Mouse (Mus musculus) MEL (cell line): Measurements from ENCODE around the gene Tatdn2. TPM values are rescaled to one million over a fixed set of nuclear protein-coding genes. Genes with fewer than 3 reads are reported as not detected.

Source experiments
- DNase-seq: peaks from one replicate; pipeline ENCODE4 v3.0.0; 2011; ENCODE audit warnings: low read depth, low spot score
- H3K27ac ChIP-seq: 2 replicates; pipeline ENCODE4 v1.5.1; 2012; ENCODE audit warnings: low read depth, mild to moderate bottlenecking, control low read depth, low read length, moderate library complexity; ENCODE audit not compliant: control insufficient read depth
- H3K27me3 ChIP-seq, 2 experiments: fragments of 150-350 bp in 1 of 2; sonication (generic) in 1 of 2; 2 replicates each; pipeline ENCODE4 v1.6.1; 2012; ENCODE audit warnings: low read length in 2 of 2, mild to moderate bottlenecking in 2 of 2, improper control_type of control experiment in 1 of 2, moderate library complexity in 1 of 2; ENCODE audit not compliant: insufficient read depth in 2 of 2, control insufficient read depth in 1 of 2
- H3K36me3 ChIP-seq, 2 experiments: 2 replicates each; pipeline ENCODE4 v1.6.1; 2012 to 2014; ENCODE audit warnings: low read length in 2 of 2, improper control_type of control experiment in 1 of 2, inconsistent platforms in 1 of 2, mild to moderate bottlenecking in 1 of 2; ENCODE audit not compliant: insufficient read depth in 2 of 2, control insufficient read depth in 1 of 2
- H3K4me1 ChIP-seq, 2 experiments: fragments of 150-350 bp in 1 of 2; sonication (generic) in 1 of 2; 2 replicates each; pipeline ENCODE4 v1.6.1; 2012; ENCODE audit warnings: low read length in 2 of 2, improper control_type of control experiment in 1 of 2, mild to moderate bottlenecking in 1 of 2; ENCODE audit not compliant: insufficient read depth in 2 of 2, control insufficient read depth in 1 of 2
- H3K4me3 ChIP-seq, 2 experiments: fragments of 150-350 bp in 1 of 2; sonication (generic) in 1 of 2; 2 replicates each; pipeline ENCODE4 v1.5.1; 2012; ENCODE audit warnings: low read depth in 2 of 2, low read length in 2 of 2, mild to moderate bottlenecking in 2 of 2, moderate library complexity in 2 of 2, control low read depth in 1 of 2, improper control_type of control experiment in 1 of 2; ENCODE audit not compliant: control insufficient read depth in 1 of 2, insufficient read depth in 1 of 2
- H3K79me2 ChIP-seq: 2 replicates; pipeline ENCODE4 v1.6.1; 2012; ENCODE audit warnings: mild to moderate bottlenecking, low read length, moderate library complexity; ENCODE audit not compliant: control insufficient read depth, poor library complexity, insufficient read depth
- H3K9ac ChIP-seq: 2 replicates; pipeline ENCODE4 v1.6.1; 2012; ENCODE audit warnings: low read depth, mild to moderate bottlenecking, control low read depth, low read length, moderate library complexity; ENCODE audit not compliant: control insufficient read depth, poor library complexity, severe bottlenecking
- H3K9me3 ChIP-seq: fragments of 150-350 bp; sonication (generic); replicated peaks from 2 replicates; pipeline ENCODE4 v1.6.1; 2012; ENCODE audit warnings: mild to moderate bottlenecking, low read length, improper control_type of control experiment, moderate library complexity; ENCODE audit not compliant: insufficient read depth
- CHD1 ChIP-seq: IDR thresholded peaks from 2 replicates; pipeline ENCODE4 v1.6.1; 2012; ENCODE audit warnings: low read depth, mild to moderate bottlenecking, inconsistent platforms, low read length, improper control_type of control experiment
- CTCF ChIP-seq, 3 experiments: IDR thresholded peaks in 2 of 3; conservative IDR thresholded peaks in 1 of 3; 2 replicates each; pipeline ENCODE4 v1.5.1; 2011 to 2012; ENCODE audit warnings: low read length in 3 of 3, low read depth in 2 of 3, mild to moderate bottlenecking in 2 of 3, improper control_type of control experiment in 1 of 3, inconsistent platforms in 1 of 3, mixed read lengths in 1 of 3, moderate library complexity in 1 of 3; ENCODE audit not compliant: control insufficient read depth in 1 of 3, insufficient read depth in 1 of 3, poor library complexity in 1 of 3, severe bottlenecking in 1 of 3
- EP300 ChIP-seq, 2 experiments: IDR thresholded peaks; 2 replicates each; pipeline ENCODE4 v1.6.1; 2011; ENCODE audit warnings: improper control_type of control experiment in 2 of 2, low read length in 2 of 2, low read depth in 1 of 2, mild to moderate bottlenecking in 1 of 2
- ETS1 ChIP-seq: IDR thresholded peaks from 2 replicates; pipeline ENCODE4 v1.6.1; 2012; ENCODE audit warnings: low read depth, mild to moderate bottlenecking, inconsistent platforms, low read length, improper control_type of control experiment, moderate library complexity
- HCFC1 ChIP-seq: IDR thresholded peaks from 2 replicates; pipeline ENCODE4 v1.6.1; 2012; ENCODE audit warnings: low read depth, mild to moderate bottlenecking, inconsistent platforms, low read length, improper control_type of control experiment, moderate library complexity
- JUND ChIP-seq: IDR thresholded peaks from 2 replicates; pipeline ENCODE4 v1.6.1; 2011; ENCODE audit warnings: low read depth, mild to moderate bottlenecking, improper control_type of control experiment, low read length
- MAFK ChIP-seq: IDR thresholded peaks from 2 replicates; pipeline ENCODE4 v1.6.1; 2011; ENCODE audit warnings: low read depth, mild to moderate bottlenecking, low read length, improper control_type of control experiment, borderline replicate concordance
- MAX ChIP-seq: IDR thresholded peaks from 2 replicates; pipeline ENCODE4 v1.6.1; 2011; ENCODE audit warnings: low read length, improper control_type of control experiment
- MAZ ChIP-seq: IDR thresholded peaks from 2 replicates; pipeline ENCODE4 v1.6.1; 2012; ENCODE audit warnings: low read depth, mild to moderate bottlenecking, inconsistent platforms, low read length, improper control_type of control experiment
- MXI1 ChIP-seq: IDR thresholded peaks from 2 replicates; pipeline ENCODE4 v1.6.1; 2011; ENCODE audit warnings: mild to moderate bottlenecking, low read depth, low read length, improper control_type of control experiment
- MYC ChIP-seq: IDR thresholded peaks from 2 replicates; pipeline ENCODE4 v1.6.1; 2011; ENCODE audit warnings: low read depth, mild to moderate bottlenecking, low read length, improper control_type of control experiment, moderate library complexity
- NELFE ChIP-seq: IDR thresholded peaks from 2 replicates; pipeline ENCODE4 v1.6.1; 2011; ENCODE audit warnings: low read depth, low read length, improper control_type of control experiment
- NRF1 ChIP-seq: IDR thresholded peaks from 2 replicates; pipeline ENCODE4 v1.6.1; 2014; ENCODE audit warnings: low read depth, mild to moderate bottlenecking, inconsistent platforms, low read length, improper control_type of control experiment, moderate library complexity; ENCODE audit not compliant: poor library complexity, insufficient read depth, severe bottlenecking
- POLR2A ChIP-seq, 2 experiments: IDR thresholded peaks; 2 replicates each; pipeline ENCODE4 v1.6.1; 2011 to 2012; ENCODE audit warnings: low read length in 2 of 2, mild to moderate bottlenecking in 2 of 2, control low read depth in 1 of 2, improper control_type of control experiment in 1 of 2, low read depth in 1 of 2, moderate library complexity in 1 of 2; ENCODE audit not compliant: control insufficient read depth in 1 of 2, insufficient read depth in 1 of 2, poor library complexity in 1 of 2
- POLR2AphosphoS5 ChIP-seq: IDR thresholded peaks from 2 replicates; pipeline ENCODE4 v1.6.1; 2012; ENCODE audit warnings: low read depth, borderline replicate concordance, mild to moderate bottlenecking, inconsistent platforms, low read length, moderate library complexity, mixed read lengths
- SIN3A ChIP-seq: IDR thresholded peaks from 2 replicates; pipeline ENCODE4 v1.6.1; 2012; ENCODE audit warnings: low read length, improper control_type of control experiment, inconsistent platforms
- TBP ChIP-seq: IDR thresholded peaks from 2 replicates; pipeline ENCODE4 v1.8.0; 2011; ENCODE audit warnings: low read depth, low read length, improper control_type of control experiment
- TCF12 ChIP-seq: IDR thresholded peaks from 2 replicates; pipeline ENCODE4 v1.6.1; 2014; ENCODE audit warnings: low read depth, mild to moderate bottlenecking, inconsistent platforms, low read length, improper control_type of control experiment, moderate library complexity
- USF1 ChIP-seq: IDR thresholded peaks from 2 replicates; pipeline ENCODE4 v1.6.1; 2014; ENCODE audit warnings: low read depth, mild to moderate bottlenecking, inconsistent platforms, low read length, improper control_type of control experiment, moderate library complexity
- ZC3H11A ChIP-seq: IDR thresholded peaks from 2 replicates; pipeline ENCODE4 v1.6.1; 2012; ENCODE audit warnings: low read depth, mild to moderate bottlenecking, inconsistent platforms, low read length, improper control_type of control experiment
- ZNF384 ChIP-seq: IDR thresholded peaks from 2 replicates; pipeline ENCODE4 v1.6.1; 2012; ENCODE audit warnings: low read depth, mild to moderate bottlenecking, inconsistent platforms, low read length, improper control_type of control experiment
- polyA plus RNA-seq, 2 experiments: library from polyadenylated mRNA; stranded (reverse) in 1 of 2; unstranded in 1 of 2; fragments of >175 nt in 1 of 2; fragments of >200 nt in 1 of 2; gene quantifications; 2 replicates each; pipeline versions ENCODE4 v1.2.1 to v1.2.4; 2012; ENCODE audit warnings: low replicate concordance in 2 of 2, low read depth in 1 of 2; ENCODE audit not compliant: insufficient read length in 2 of 2, insufficient read depth in 1 of 2, missing spikeins in 1 of 2
- total RNA-seq: library from RNA; depleted of rRNA; stranded (reverse); fragments of 300-350 nt; gene quantifications from 2 replicates; pipeline ENCODE4 v1.2.3, GENCODE M21; 2012

Tatdn2 gene
- total and polyA plus RNA-seq, 3 experiments = 102 to 136 (median 121) TPM

DNA sequence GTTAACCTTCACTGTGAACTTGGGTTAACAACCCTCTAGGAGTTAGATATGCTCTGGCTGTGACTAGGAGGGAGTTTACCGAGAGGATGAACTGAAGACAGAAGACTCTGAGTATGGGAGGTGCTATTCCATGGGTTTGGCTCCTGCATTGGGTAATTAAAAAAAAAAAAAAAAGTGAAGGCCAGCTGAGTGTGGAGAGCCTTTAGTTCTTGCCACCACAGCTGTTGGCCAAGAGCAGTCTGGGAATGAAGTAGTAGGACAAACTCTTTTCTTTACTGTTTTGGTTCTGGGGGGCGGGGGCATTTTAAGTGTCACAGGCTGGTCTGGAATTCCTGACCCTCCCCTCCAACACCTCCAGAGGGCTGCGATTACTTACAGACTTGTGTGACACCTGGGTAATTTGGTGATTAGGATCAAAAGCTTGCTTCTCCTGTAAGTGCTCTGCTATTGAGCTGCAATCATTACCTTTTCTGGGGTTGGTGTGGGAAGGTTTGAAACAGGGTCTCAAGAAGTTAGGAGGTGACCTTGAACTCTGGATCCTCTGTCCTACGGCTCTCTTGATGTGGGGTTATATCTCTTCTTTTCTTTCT lies 989 bp upstream of the Tatdn2 start:
- peak; percentile 63 for DNase-seq
- Histone ChIP-seq H3K4me3 (peak overlapping the region; percentile 51 to 52), H3K79me2 (peaks cover 48% of the 10 kb centered on the region), H3K9me3 (no peaks in the 10 kb centered on the region), H3K9ac (peak overlapping the region; percentile 80), H3K36me3 (peaks cover 16 to 65% of the 10 kb centered on the region in 2 experiments), H3K27me3 (no peaks in the 10 kb centered on the region), H3K4me1 (peaks cover 28 to 56% of the 10 kb centered on the region in 2 experiments), H3K27ac (peak overlapping the region; percentile 99)
- TF ChIP-seq HCFC1 = no peak
- TF ChIP-seq TBP = no peak
- TF ChIP-seq EP300 (IDR thresholded peaks at IDR 0.05; ENCODE audit: low read depth in 1 of 2, low read length in 2 of 2) = no peak
- peak; percentile 25 for TF ChIP-seq CHD1
- TF ChIP-seq ETS1 = 0 out of 2 replicates have a peak, but pooled peaks have one; percentile 40
- no peak for TF ChIP-seq POLR2A (IDR thresholded peaks at IDR 0.05; ENCODE audit: control insufficient read depth in 1 of 2, insufficient read depth in 1 of 2, low read depth in 1 of 2, low read length in 2 of 2, poor library complexity in 1 of 2)
- peak; percentile 90 for TF ChIP-seq ZNF384
- no peak for TF ChIP-seq ZC3H11A
- TF ChIP-seq JUND = no peak

DNA sequence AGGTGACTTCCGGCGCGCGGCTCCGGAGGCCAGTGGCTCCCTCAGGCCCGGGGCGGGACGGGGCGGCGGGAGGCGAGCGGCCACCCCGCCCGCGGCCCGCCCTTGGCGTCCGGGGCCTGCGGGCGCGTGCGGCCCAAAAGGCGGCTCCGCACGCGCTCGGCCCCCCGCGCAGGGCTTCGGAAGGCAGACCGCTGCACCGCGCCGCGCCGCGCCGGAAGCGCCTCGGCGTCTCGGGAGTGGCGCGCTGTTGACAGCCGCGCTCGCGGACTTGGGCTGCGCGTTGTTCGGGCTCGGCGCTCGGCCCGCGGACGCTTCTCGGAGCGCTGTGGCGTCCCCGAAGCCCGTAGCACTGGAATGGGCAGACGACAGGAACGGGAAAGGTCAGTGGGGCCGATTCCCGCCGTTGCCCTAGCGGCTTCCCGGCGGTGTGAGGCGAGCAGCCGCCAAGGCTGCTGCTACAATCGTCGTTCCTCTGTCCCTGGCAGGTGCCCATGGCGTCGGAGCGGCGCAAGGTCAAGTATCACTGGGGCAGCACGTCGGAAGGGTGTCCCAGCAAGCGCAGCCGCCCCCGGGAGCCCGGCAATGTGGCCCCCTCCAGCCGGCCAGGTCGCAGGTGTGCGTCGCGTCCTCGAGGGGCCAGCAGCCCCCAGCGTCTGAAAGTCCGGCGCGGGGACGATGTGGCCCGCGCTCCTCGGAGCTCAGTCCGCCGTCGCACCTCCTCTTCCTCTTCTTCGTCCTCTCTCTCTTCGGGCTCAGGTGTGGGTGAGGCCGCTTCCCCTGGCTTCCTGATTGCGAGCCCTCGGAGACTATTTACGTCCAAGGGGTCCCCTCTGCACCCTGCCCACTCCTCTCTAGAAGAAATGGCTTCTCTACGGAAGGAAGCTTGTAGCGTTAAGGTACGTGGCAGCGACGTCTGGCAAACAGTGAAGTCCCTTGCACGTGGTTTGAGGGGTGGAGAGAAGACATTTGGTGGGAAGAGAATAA lies 664 bp downstream of the Tatdn2 start:
- no peaks in the 10 kb centered on the region for H3K9me3 ChIP-seq
- peak overlapping the region; percentile 96 for H3K9ac ChIP-seq
- peak; percentile 66 for DNase-seq
- peaks cover 28 to 60% of the 10 kb centered on the region in 2 experiments for H3K36me3 ChIP-seq
- H3K27me3 ChIP-seq = no peaks in the 10 kb centered on the region
- peaks cover 25 to 42% of the 10 kb centered on the region in 2 experiments for H3K4me1 ChIP-seq
- H3K79me2 ChIP-seq = peaks cover 59% of the 10 kb centered on the region
- TF ChIP-seq TBP (0 out of 2 replicates have a peak, but pooled peaks have one; percentile 9), MAFK (no peak), CHD1 (no peak; the same call in 1 of the 2 replicates), USF1 (no peak), NELFE (0 out of 2 replicates have a peak, but pooled peaks have one; percentile 11), MAZ (0 out of 2 replicates have a peak, but pooled peaks have one; percentile 20), MAX (peak; percentile 79), MYC (peak; percentile 46; the same call in 1 of the 2 replicates), CTCF (IDR thresholded peaks at IDR 0.05 in 2 of 3, conservative IDR thresholded peaks at IDR 0.05 in 1 of 3; ENCODE audit: control insufficient read depth in 1 of 3, insufficient read depth in 1 of 3, low read depth in 2 of 3, low read length in 3 of 3, poor library complexity in 1 of 3, severe bottlenecking in 1 of 3) (no peak), NRF1 (0 out of 2 replicates have a peak, but pooled peaks have one; percentile 2), POLR2AphosphoS5 (no peak), POLR2A (IDR thresholded peaks at IDR 0.05; ENCODE audit: control insufficient read depth in 1 of 2, insufficient read depth in 1 of 2, low read depth in 1 of 2, low read length in 2 of 2, poor library complexity in 1 of 2) (peak in 1 of 2 experiments; percentile 23; a peak in 1 of 4 replicates), MXI1 (peak; percentile 94), SIN3A (peak; percentile 62), TCF12 (no peak)
- peak overlapping the region; percentile 79 for H3K27ac ChIP-seq
- peak overlapping the region; percentile 78 to 89 for H3K4me3 ChIP-seq
